Mouse (Mus musculus) mesoderm, embryonic 11.5 days (tissue): Measurements from ENCODE around the gene Gjc2.
A peak's percentile ranks its signal among the peaks of the same experiment; 100 is the strongest.

Source experiments
- DNase-seq: peaks from one replicate; pipeline ENCODE4 v3.0.0-alpha.2; 2012; ENCODE audit warnings: low read depth, low spot score

The Gjc2 gene

GRCm38 (mm10) chr11:59208153-59208831, 25.3 kb upstream of the Gjc2 start, which contains the start of gene 2310033P09Rik:
TSS of gene 2310033P09Rik (plus strand) at chr11:59208321.
- DNase-seq: peak; percentile 97

- peak; percentile 94 for DNase-seq
Measured at GRCm38 (mm10) chr11:59202081-59202995, 19.3 kb upstream of the Gjc2 start, which contains the start of gene Mrpl55. TSS of gene Mrpl55 (plus strand) at chr11:59202486.

DNA sequence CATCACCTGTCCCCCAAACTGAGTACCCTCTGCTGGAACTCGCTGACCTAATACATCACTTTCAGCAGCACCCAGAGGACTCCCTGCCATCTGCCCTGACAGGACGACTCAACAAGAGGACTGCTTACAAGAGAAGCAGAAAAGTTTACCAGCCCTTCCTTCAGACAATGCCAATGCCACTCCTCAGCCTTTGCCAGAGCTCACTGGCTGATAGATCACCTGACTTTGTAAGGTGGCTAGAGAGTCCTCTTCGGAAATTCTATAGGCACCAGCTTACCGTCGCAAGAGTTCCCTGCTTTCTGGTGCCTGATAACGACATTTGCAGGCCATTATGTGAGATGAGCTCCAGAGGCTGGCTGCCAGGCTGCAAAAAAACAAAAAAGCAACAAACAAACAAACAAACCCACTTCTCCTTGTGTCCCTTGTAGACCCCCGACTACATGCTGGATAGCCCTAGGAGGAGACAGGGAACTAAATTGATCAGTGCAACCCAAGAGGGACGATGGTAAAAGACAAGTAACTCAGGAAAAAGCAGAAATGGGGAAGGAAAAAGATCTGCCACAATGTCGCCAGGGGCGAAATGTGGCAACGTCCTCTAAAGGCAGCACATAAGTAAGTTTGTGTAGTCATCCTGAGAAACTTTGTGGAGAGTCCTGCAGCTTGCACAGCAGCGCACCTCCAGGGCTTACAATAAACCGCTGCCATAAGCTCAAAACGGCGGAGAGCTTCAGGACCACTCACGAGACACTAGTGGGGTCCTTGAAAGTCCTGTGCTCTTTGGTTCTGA, 18.4 kb upstream of the Gjc2 start:
- no peak for DNase-seq

DNA sequence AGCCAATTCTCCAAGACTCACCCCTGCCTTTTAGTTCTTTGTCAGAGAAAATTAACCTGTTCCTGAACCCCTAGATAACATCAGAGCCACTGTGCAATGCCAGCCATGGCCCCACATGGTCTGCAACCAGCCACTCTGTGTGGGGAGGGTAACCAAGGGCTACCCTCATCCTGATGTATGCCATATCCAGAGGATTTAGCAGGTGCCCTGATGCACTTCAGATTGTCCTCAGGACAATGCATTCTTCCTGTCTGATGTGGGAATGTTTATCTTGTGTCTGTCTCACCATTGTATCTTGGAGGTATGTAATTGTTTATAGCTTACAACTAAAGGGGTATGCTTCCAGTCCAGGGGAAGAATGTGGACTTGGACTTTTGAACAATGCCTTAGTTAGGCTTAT, 13.2 kb upstream of the Gjc2 start:
- no peak for DNase-seq

DNA sequence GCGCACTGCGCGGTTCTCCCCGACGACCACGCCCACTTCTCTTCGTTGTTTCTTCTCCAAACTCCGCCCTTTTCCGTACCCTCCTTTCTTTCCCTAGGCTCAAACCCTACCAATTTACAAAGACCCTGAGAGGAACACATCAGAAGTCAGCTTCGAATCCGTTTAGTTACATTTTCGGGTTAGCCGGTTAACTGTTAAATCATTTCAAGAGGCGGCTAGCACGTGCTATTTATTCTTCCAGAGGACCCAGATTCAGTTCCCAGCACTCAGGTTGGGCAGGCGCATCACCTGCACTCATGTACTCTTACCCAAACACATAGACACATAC, 9.0 kb upstream of the Gjc2 start, which contains the start of gene Guk1:
Gene Guk1, minus strand, starts transcription at position 154 of the 328 bp plus-strand sequence.
- DNase-seq: no peak

GRCm38 (mm10) chr11:59191231-59192058, 8.4 kb upstream of the Gjc2 start:
- DNase-seq: peak; percentile 89

DNA sequence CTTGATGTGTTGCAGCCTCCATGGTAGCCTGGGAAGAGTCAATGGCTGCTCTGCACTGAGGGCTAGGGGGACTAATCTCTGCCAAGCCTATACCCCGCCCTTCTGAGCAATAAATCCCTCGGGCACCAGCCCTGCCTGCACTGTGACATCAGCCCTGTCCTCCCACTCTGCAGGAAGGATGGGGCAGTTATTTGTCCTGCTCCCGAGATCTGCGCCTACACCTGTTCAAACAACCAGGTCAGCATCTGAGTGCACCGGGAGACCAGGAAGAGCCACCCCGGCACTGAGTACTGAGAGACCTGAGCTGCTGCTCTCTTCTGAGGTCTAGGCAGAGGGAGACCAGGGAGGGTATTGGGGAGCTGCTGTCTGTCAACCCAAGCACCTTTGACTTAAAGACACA, 4.7 kb upstream of the Gjc2 start:
- no peak for DNase-seq

DNA sequence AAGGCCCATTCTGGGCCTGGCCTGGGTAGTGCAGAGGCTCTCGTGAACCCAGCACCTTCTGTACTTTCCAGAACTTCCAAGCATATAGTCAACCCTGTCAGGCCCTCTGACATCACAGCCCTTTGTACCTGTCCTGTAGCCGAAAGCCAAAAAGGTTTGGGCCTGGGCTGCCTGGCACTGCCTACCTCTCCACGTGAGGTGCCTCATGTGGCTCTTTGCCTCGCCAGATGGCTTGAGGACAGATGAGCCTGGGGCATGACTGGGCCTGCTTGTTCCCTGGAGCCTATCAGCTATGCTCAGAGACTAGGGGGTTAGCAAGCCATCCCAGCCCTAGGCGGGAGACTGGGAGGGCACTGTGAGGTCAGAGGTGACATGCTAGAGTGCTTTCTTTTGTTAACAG, 2.5 kb upstream of the Gjc2 start:
- no peak for DNase-seq

GRCm38 (mm10) chr11:59183821-59184220, 808 bp upstream of the Gjc2 start:
- peak; percentile 41 for DNase-seq

GRCm38 (mm10) chr11:59176921-59177320, 6.1 kb downstream of the Gjc2 start:
- no peak for DNase-seq

DNA sequence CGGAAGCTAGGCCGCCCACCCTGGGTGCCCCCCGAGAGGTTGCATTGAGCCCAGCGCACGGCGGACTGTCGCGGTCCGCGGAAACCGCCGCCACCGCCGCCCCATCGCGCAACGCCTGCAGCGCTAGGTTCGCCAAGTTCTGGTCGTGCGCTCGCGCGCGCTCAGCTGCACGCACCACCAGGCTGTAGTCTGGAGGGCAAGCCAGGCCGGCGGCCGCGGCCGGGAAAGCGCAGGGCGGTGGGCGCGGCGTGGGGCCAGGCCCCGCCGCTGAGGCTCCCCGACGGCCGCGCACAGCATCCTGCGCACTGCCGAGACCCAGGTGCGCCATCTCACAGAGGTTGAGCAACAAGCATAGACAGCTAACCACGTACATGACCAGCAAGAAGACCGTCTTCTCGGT, 6.5 kb downstream of the Gjc2 start:
- no peak for DNase-seq

DNA sequence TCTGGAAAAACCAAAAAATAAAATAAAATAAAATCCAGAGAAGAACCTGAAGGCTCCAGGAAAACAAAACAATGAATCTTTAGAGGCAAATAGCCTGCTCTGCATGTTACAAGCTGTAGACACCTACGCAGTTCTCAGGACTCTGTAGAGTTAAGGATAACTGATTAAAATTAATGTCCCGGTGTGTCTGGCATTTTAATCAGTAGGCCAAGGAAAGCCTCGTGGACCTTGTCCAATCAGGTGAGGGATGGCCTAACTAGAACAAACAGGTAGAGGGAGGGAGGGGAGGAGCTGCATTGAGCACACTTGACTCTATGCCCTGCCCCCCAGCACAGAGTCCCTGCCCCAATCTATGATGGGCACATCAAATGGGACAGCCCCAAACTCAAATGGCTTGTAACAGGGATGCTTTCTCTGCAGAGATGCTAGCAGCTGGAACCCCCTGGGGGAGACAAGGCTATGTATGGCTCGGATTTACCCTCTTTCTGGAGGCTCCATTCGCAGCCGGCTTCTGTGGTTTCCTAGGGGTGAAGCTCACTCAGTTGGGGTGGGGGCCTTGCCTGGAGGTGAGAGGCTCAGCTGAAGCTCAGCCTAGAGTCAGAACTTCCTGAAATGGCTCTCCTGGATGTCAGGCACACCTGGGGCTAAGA, 8.7 kb downstream of the Gjc2 start:
- DNase-seq: no peak

DNA sequence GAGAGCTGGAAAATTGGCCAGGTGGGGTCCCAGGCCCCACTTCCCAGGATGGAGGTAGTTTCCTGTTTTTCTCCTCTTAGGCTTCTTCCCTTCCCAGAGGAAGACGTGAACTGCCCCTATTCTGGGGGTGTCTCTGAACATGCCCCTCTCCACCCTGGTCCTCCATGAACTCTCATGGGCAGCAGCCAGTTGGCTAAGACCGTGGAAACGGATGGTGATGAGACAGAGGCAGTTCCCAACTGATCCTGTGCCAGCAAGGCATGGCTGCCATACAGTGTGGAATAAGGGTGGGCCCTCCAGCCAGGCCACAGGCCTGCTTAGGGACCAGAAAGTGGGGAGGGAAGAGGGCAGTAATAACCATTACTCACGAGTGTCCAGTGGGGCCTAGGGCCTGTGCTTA, 12.5 kb downstream of the Gjc2 start:
- DNase-seq: no peak

DNA sequence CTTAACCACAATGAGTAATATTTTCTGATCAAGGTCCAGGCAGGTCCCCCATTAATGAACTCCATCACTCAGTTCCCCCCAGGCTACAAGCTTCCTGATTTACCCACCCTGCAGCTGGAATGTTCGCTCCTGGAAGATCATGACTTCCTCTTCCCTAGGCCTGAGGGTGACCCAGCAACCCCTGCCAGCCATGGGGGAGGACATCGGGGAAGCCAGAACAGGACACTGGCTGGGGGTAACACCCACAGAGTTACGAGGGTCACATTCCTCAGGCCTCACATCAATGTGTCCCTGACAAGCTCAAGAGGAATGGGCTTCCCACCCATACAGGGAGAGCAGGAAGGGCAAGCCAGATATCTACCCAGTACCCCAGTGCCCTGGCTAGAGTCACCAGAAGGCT, 13.2 kb downstream of the Gjc2 start:
- no peak for DNase-seq

DNA sequence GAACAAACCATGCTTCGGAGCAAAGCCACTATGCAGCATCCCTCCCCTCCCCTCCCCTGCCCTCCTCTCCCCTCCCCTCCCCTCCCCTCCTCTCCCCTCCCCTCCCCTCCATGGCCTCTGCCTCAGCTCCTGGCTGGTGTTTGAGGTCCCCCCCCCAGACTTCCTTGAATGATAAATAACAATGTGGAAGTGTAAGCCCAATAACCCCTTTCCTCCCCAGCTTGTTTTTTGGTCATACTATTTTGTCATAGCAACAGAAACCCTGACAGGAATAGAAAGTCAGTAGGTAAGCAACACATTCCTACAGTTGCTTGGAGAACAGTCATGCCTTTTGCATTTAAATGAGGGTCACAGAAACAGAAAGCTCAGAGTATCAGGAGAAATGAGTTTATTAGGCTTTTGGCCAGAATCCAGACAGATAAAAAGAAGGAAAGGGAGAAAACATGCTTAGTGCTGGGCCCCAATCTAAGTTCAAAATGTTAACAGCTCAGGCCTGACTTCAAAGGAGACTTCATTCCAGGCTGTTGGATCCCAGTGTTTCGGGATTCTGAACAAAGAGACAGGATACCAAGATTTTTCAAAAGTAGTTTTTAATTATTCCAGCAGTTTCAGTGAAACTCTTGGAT, 17.3 kb downstream of the Gjc2 start:
- DNase-seq: no peak

GRCm38 (mm10) chr11:59164384-59164783, 18.6 kb downstream of the Gjc2 start:
- DNase-seq: no peak

GRCm38 (mm10) chr11:59163255-59164236, 19.5 kb downstream of the Gjc2 start, which contains the start of gene Iba57:
TSS of gene Iba57 (minus strand) at chr11:59163739.
- DNase-seq: peak; percentile 99

- no peak for DNase-seq
Measured at GRCm38 (mm10) chr11:59162443-59163254, 20.4 kb downstream of the Gjc2 start.
